Mouse (Mus musculus) lung, adult 2 months (tissue): ENCODE measurements around the gene Mrap. TPM values are rescaled to one million over a fixed set of nuclear protein-coding genes. Genes with fewer than 3 reads are reported as not detected.

Experiments
- DNase-seq: peaks from one replicate; pipeline ENCODE4 v3.0.0; 2022
- H3K4me1 ChIP-seq: fragments of 200-500 bp; 2 replicates; pipeline ENCODE4 v1.6.1; 2011; ENCODE audit warnings: low read length; ENCODE audit not compliant: control insufficient read depth, insufficient read depth
- H3K4me3 ChIP-seq: fragments of 200-500 bp; replicated peaks from 2 replicates; pipeline ENCODE3; 2011; ENCODE audit warnings: low read depth, mild to moderate bottlenecking, control low read depth, low read length; ENCODE audit errors: extremely low read depth
- CTCF ChIP-seq: fragments of 200-500 bp; IDR thresholded peaks from 2 replicates; pipeline ENCODE4 v1.5.1; 2011; ENCODE audit warnings: mild to moderate bottlenecking, low read length, control low read depth; ENCODE audit not compliant: insufficient read depth
- POLR2A ChIP-seq: fragments of 200-500 bp; IDR thresholded peaks from 2 replicates; pipeline ENCODE4 v1.6.1; 2011; ENCODE audit warnings: low read depth, mild to moderate bottlenecking, control low read depth, low read length, borderline replicate concordance; ENCODE audit errors: extremely low read depth
- WGBS: fragments of 180-500 bp; shearing (Covaris S2); methylation state at CpG from one replicate; pipeline ENCODE4 v1.1.7; 2018; 5-methylcytosine and 5-hydroxymethylcytosine counted together
- polyA plus RNA-seq: library from polyadenylated mRNA; depleted of rRNA; stranded (reverse); fragments of >200 nt; gene quantifications from 2 replicates; pipeline ENCODE4 v1.2.3, GENCODE M21; 2012

The Mrap gene
- polyA plus RNA-seq, 1 experiment, result 21.4 TPM

- DNase-seq, result no peak
- TF ChIP-seq CTCF, result no peak
- no peak for TF ChIP-seq POLR2A
- no peak overlapping the region for H3K4me3 ChIP-seq
- 67% methylated on average over 6 of the region's 6 CpGs for WGBS
- H3K4me1 ChIP-seq, result no peaks in the 10 kb centered on the region
Measured at GRCm38 (mm10) chr16:90747143-90747542, 9.1 kb downstream of the Mrap start.

DNA sequence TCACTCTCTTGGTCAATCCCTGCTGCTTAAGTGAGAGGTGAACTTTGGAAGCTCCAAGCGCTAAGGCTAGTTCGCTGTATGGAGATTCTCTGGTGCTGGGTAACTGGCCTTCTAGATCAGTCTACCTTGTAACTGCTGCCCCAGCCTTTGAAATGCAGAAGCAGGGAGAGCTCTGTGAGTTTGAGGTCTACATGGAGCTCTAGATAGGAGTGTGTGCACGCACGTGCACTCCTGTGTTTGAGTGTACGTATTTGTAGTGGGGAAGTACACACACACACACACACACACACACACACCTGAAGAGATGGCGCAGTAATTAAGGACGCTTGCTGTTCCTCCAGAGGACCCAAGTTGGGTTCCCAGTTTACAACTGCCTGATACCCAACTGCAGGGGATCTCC lies 10.2 kb downstream of the Mrap start:
- WGBS, result 92% methylated on average over 7 of the region's 7 CpGs
- Histone ChIP-seq H3K4me3 (no peak overlapping the region), H3K4me1 (no peaks in the 10 kb centered on the region)
- TF ChIP-seq POLR2A, result no peak
- no peak for TF ChIP-seq CTCF
- DNase-seq, result no peak

DNA sequence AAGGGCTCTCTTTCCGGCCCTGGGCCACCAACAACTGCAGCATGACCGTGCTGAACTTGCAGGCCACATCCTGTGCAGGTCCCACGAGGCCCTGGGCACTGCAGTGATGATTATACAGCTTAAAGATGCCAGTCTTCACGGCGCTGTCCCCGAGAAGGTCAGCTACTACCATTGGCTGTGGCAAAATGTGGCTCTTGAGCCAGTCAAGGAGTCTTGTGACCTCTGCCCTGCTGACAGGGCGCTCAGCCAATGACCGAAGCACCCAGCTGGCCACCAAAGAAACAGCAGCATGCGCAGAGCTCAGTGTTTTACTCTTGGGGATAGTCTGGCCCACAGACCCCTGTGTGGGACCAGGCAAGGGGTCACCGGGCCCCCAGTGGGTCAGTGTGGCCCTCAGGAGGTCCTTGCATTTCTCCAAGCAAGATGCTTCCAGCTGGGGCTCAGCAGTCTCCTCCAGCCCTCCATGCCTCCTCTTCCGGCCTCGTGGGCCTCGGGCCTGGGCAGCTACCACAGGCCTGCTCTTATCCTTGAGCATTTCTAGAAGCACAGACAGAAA lies 15.5 kb downstream of the Mrap start:
- DNase-seq, result no peak

GRCm38 (mm10) chr16:90759335-90759734 lies 21.3 kb downstream of the Mrap start:
- DNase-seq, result no peak
- 71% methylated on average over 3 of the region's 3 CpGs for WGBS
- TF ChIP-seq CTCF, result no peak
- TF ChIP-seq POLR2A, result no peak
- no peak overlapping the region for H3K4me3 ChIP-seq
- no peaks in the 10 kb centered on the region for H3K4me1 ChIP-seq

More for the DNA sequence above, 15.5 kb downstream of the Mrap start:
- WGBS, result 84% methylated on average over 13 of the region's 13 CpGs
- TF ChIP-seq CTCF, result no peak
- TF ChIP-seq POLR2A, result no peak
- H3K4me1 ChIP-seq, result no peaks in the 10 kb centered on the region
- H3K4me3 ChIP-seq, result no peak overlapping the region

DNA sequence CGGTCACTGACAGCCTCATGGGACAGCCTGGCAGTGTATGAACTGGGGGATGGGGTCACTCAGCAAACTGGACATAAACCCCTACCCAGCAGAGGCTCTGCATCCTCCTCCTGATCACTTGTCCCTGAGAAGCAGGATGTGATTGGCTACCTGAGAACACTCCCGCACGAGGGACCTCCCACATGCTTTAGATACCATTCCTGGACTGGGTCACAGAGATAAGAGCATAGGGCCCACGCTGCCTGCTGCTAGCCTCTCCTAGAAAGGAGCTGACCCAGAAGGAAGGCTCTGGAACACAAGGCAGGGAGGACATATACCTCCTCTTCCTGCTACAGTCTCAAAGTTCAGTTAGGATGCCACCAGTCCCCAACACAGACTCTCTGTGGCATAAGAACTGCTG lies 22.5 kb downstream of the Mrap start:
- no peak for TF ChIP-seq POLR2A
- no peak for TF ChIP-seq CTCF
- DNase-seq, result no peak
- 45% methylated on average over 4 of the region's 4 CpGs for WGBS
- H3K4me3 ChIP-seq, result no peak overlapping the region
- H3K4me1 ChIP-seq, result no peaks in the 10 kb centered on the region

- DNase-seq, result no peak
- Histone ChIP-seq H3K4me1 (no peaks in the 10 kb centered on the region), H3K4me3 (no peak overlapping the region)
- TF ChIP-seq CTCF, result no peak
- no peak for TF ChIP-seq POLR2A
- WGBS, result 82% methylated on average over 9 of the region's 9 CpGs
Measured at GRCm38 (mm10) chr16:90765195-90765877, 27.3 kb downstream of the Mrap start.

GRCm38 (mm10) chr16:90766919-90767454 lies 29.0 kb downstream of the Mrap start:
- TF ChIP-seq CTCF (no peak), POLR2A (no peak)
- Histone ChIP-seq H3K4me1 (no peaks in the 10 kb centered on the region), H3K4me3 (no peak overlapping the region)
- no peak for DNase-seq
- WGBS, result 86% methylated on average over 15 of the region's 15 CpGs

DNA sequence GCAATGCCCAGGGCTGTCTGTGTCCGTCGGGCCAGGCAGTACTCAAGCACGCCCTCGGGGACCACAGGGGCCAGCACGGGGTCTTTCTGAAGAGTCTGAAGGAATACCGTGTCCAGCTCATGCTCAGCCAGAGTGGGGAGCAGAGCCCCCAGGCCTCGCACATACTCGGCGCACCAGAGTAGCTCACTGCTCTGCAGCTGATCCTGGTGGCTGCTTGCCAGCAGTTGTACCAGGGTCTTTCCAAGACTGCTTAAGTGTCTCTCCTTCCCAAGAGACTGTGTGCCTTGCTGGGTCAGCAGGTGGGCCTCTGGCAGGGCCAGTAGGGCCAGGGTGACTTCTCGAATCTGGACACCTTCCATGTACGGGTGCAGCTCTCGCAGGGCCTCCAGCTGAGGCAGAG lies 36.2 kb downstream of the Mrap start:
- WGBS, result 94% methylated on average over 12 of the region's 12 CpGs

GRCm38 (mm10) chr16:90774646-90775045 lies 36.6 kb downstream of the Mrap start:
- TF ChIP-seq CTCF (no peak), POLR2A (no peak)
- Histone ChIP-seq H3K4me1 (no peaks in the 10 kb centered on the region), H3K4me3 (no peak overlapping the region)
- DNase-seq, result no peak
- WGBS, result 89% methylated on average over 6 of the region's 6 CpGs

More for the DNA sequence above, 36.2 kb downstream of the Mrap start:
- DNase-seq, result no peak
- Histone ChIP-seq H3K4me3 (no peak overlapping the region), H3K4me1 (no peaks in the 10 kb centered on the region)
- TF ChIP-seq POLR2A (no peak), CTCF (no peak)
